Mouse (Mus musculus) spleen, postnatal 14 days (tissue): Measurements from ENCODE around the gene Eif6.

ENCODE experiments used
- DNase-seq, 2 experiments: peaks; one replicate each; pipeline ENCODE4 v3.0.0; 2021 to 2022; ENCODE audit warnings: low spot score in 2 of 2

The Eif6 gene

DNA sequence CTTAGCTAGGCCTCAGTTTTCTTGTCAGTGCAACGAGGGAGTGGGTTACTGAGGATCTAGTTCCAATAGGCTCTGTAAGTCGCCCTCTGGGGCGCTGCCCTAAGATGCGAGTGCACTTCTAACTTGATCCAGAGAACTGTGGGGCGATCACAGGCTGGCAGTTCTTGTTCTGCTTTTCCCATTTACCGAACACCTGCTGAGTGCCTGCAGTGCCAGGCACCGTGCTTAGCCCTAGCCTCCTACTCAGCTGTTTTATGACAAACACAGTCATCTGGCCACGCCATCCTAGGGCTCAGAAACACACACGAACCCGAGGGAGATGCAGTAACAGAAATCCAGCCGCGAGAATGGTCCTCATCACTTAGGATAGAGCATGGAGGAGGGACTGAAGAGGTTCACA is 33.8 kb downstream of the Eif6 start:
- no peak for DNase-seq

DNA sequence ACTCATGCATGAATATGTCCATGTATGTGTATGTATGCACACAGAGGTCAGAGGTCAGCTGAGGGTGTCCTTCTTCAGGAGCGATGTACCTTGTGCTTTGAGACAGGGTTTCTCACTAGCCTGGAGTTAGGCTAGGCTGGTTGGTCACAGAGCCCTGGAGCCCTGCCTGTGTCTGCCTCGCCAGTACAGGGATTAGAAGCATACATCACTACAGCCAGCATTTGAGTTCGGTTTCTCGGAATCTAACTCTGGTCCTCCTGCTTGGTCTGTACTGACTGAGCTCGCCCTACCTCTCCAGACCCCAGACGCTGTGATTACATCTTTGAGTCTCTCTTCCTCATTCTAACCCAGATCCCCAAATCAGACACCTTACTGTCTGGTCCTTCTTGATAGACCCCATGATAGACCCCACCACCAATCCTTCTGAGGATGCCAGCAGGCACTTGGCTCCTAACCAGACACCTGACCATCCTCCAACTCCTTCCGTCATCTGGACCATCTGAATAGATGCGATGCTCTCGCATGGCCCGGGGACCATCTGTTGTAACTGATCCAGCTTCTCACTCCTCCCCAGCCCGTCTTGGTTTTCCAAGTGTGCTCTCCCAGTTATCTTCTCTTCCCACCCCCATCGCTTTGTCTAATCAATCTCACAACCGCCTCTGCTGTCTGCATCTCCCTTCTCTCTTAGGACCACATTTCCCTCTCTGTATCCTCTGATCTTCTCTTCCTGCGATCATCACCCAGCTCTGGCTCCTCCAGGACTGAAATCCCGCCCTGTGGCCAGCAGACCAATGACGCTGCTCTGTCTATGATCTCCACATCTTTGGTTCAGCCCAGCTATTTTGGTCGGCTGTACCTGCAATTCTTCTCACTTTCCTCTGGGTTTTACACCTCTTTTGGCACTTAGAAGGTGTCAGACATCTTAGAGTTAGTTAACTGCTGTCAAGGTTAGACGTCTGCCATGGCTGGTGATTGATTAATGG is 38.5 kb downstream of the Eif6 start:
- DNase-seq: no peak

DNA sequence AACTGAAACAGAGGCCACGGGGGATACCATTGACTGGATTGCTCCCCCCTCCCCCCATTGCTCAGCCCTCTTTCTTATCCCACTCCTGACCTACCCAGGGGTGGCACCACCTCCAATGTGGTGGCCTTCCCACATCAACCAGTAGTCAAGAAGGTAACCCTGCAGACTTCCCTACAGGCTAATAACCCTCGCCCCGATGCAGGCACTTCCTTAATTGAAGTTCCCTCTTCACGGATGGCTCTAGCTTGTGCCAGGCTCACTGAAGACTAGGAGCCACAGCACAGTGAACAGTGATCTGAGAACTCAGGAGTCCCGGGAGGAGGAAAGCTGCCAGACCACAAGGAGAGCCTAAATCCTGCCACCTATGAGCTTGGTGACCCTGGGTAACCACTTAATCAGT is 39.8 kb downstream of the Eif6 start:
- DNase-seq: no peak

DNA sequence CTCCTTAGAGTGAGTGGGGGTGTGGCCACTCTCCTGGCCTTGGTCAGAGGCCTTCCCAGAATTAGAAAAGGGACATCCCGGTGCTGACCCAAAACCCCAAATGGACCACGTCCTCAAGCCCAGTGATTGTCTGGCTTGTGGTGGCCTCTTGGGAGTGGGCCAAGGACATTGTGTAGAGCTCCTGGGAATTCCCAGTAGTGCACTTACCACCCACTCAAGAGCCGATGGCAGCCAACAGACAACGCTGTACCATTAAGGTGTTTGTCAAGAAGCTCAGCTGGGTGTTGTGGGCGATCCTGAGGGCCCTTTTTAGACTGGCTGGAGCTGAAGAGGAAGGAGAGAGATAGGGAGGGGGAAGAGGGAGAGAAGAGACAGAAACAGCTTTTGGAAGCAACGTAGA is 42.2 kb downstream of the Eif6 start:
- DNase-seq: no peak

DNA sequence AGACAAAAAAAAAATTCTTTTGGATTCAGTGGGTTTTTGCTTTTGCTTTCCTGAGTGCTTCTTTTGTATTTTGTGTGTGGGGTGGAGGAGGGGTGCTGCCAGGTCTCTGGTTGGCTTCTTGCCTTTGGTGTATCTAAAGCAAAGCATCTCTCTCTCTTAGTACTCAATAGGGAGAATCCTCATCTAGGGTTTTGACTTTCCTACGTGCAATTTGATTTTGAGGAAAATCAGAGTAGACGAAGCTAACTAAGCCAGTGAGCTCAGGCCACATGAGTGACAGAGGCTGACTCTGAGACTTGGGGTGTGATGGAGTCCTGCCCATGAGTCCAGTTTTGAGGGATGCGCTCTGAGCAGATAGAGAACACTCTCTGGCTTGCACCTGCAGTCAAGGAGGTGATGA is 47.2 kb downstream of the Eif6 start:
- no peak for DNase-seq

DNA sequence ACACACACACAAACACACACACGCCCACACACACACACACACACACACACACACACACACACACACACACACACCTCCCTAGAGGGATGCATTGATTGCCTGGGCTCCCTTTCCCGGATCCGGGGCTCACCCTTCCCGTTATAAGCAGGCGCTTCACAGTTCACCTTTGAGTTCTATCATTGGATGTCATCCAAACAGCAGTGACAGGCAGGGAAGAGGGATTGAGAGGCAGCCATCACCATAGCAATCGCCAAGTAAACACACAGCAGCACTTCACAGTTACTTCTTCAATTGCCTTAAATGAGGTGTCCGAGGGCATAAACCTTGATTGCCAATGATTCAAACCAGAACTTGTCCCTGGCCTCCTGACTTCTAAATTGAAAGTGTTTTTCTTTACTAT is 47.7 kb downstream of the Eif6 start:
- DNase-seq: no peak

DNA sequence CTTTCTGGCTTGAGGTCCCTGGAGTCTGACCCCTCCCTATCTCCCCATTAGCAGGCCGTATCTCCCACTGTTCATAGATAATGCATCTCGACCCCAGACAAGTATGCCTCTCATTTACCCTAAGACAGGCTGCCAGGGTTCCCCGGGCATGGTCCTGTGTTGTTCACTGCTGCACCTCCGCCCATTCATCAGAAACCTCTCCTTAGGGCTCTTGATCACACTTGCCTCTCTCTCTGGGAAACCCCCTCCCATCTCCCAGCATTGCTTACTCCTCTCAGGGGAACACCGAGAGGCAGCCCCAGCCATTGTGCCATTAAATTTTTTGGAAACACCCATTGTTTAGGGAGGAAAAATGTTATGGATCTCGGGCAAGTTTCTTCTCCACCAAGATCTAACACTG is 48.7 kb downstream of the Eif6 start:
- no peak for DNase-seq

DNA sequence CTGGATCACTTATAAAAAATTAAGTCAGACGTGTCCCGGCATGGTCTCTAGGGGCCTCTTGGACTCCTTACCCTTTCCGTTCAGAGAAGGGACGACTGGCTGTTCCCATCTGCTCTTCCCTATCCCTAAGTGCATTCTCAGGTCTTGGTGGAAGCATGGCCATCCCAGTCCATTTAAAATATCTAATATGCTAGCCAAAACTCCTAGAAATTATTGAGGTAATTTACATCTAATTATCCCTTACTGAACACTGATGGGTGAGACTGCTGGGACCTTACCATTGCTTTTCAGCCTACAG is 49.1 kb downstream of the Eif6 start:
- no peak for DNase-seq

DNA sequence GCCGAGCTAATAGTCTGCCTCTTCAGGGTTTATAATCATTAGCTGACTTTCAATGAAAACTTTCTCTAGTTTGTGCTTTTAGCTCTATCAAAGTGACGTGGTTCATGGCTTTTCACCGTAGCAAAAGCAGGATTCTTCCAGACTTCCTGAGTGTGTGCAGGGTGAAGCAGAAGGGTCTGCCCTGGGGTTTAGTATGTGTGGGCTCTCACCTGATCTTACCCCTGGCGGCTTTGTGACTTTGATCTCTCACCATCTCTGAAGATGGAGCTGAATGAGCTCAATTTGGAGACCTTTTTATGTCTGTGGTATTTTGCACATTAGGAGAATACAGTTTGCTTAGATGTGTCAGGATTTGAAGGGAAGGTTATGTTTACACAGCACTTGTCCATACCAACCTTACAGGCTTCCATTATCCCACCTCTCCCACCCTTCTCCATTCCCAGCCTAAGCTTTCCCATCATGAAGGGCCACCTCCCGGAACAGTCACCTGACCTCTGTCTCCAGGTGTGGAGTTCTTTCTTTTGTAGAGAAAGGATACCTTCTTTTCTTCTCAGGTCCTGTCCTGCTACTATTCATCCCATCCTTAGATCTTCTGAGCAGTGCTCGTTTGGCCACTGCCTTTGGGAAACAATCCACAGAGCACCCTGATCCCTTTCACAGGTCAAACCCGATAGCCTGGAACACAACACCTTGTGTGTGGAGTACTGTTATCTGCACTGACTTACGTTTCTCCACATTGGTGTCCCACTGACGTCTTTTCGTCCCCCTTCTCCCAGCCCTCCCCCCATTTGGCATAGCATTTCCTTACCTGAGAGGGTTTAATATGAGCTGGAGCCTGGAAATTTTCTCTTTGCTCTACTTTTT is 49.7 kb downstream of the Eif6 start:
- no peak for DNase-seq

DNA sequence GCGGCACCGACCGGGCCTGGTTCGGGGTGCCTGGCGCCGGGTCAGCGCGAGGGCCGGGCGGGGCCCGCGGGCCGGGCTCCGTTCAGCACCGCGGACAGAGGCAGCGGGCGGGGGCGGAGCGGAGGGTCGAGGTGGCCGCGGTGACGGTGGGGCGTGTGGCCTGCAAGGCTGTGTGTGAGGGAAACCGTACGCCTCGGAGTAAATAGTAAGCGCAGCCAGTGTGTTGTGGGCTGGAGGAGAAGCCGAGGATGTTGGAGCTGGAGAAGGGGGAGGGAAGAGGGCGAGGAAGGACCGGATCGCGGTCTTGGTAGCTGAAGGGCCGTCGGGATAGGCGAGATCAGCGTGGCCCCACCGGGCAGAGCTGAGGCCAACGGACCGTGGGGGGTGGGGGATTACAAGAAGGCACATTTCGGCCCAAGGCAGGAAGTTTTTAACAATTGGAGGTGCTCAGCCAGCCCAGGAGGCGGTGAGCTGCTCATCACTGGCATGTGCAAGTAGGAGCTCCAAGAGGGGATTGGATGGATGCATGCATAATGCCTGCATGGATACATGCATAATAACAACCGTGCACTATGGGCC is 51.0 kb downstream of the Eif6 start:
- DNase-seq: peak in 1 of 2 experiments; percentile 31

DNA sequence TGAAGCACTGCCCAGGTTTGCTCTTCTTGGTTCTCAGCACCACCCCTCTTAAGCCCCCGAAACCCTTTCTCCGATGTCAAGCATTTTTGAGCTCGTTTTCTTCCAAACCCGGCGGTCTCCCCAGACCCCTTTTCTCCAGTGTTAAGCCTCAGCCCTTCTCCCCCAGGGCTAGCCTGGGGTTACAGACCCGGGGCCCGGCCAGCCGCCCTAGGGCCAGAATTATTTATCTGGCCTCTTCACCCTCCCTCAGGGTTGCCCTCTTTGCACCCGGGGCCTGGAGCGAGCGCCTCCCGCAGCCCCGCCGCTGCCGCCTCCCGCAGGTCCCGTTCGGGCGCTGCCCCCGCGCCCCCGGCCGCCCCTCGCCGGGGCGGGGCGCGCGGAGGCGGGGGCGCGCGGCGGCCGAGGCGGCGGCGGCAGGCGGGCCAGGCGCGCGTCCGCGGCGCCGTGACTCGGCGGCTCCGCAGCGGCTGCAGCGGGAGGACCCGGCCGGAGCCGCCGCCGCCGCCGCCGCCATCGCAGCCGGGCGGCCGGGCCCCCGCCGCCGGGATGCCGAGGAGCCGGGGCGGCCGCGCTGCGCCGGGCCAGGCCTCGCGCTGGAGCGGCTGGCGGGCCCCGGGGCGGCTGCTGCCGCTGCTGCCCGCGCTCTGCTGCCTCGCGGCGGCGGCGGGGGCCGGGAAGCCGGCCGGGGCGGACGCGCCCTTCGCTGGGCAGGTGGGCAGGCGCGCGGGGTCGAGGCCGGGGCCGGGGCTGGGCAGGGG is 51.6 kb downstream of the Eif6 start, which contains the start of gene Mmp24:
Gene Mmp24, plus strand, starts transcription at position 416 of the 758 bp plus-strand sequence.
- no peak for DNase-seq

DNA sequence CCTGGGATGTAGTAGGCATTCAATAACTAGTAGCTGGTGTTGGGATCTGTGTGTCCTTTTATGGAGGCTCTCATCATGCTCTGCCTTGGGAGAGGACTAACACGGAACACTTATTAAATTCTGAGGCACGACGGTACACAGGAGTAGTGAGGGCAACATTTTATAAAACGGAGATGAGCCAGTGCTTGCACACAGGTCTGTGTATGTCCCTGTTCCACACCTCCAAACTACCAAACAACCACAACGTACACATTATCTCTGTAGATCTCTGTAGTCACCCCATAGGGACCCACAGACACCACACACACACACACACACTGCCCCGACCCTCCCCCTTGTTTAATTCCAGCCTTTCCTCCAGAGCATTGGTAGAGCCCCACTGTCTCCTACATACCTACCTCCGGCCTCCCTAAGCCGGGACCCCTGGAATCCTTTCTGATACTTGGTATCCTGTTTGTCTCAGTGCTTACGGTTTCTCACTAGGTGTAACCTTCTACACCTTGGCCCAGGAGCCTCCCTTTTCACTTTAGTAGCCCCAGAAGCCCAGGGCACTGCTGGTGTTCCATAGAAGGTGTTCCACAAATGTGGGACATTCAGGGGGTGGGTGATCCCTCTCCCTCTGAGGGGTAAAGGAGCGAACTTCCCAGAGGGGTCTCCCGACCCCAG is 52.3 kb downstream of the Eif6 start:
- DNase-seq: no peak

DNA sequence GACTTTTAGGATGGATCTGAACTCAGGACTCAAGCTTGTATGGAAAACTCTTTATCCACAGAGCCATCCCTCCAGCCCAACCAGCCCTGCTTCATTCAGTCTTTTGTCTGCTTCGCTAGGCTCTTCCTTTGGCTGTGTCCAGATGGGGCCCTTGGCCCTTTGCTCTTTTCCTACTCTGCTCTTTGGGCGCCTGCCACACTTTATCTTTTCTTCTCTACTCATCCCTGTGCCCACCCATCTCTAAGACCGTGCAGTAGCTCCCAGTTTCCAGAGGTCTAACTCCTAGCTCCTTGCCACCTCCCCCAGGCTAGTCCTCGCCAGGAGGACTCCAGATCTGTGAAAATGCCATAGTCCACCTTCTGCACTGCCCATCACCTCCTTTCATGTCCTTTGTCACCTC is 53.1 kb downstream of the Eif6 start:
- DNase-seq: no peak
